Mouse (Mus musculus): ENCODE data around the gene Foxd3. TPM values are rescaled to one million over a fixed set of nuclear protein-coding genes. Genes with fewer than 3 reads are reported as not detected.

Foxd3 gene
- total RNA-seq, 2 experiments from 2014 or later = 0.84 to 1.7 TPM

GRCm38 (mm10) chr4:99660073-99660611 is 4.0 kb downstream of the Foxd3 start:
- TF ChIP-seq CTCF (IDR thresholded peaks at IDR 0.05) = no peak
- DNase-seq = no peak
- H3K27ac ChIP-seq = peak overlapping the region; percentile 56; the same call in 1 of the 2 replicates
- peak overlapping the region; percentile 51 for H3K4me3 ChIP-seq
- intact Hi-C loops (cut with DNase I) = loop anchor here (5.0 kb wide), 2 partner anchors 57 to 107 kb away; partner anchors contain the start of gene Alg6

- peak; percentile 75 for DNase-seq
- intact Hi-C loops (cut with DNase I) = loop anchor here (5.0 kb wide), 2 partner anchors 56 to 106 kb away; partner anchors contain the start of gene Alg6
- peak overlapping the region; percentile 51 for H3K4me3 ChIP-seq
- peak; percentile 79 for TF ChIP-seq CTCF (IDR thresholded peaks at IDR 0.05)
- no peak overlapping the region for H3K27ac ChIP-seq
Measured at GRCm38 (mm10) chr4:99660981-99661380, 4.9 kb downstream of the Foxd3 start.

GRCm38 (mm10) chr4:99661956-99662355 is 5.9 kb downstream of the Foxd3 start:
- Histone ChIP-seq H3K27ac (no peak overlapping the region), H3K4me3 (no peak overlapping the region)
- TF ChIP-seq CTCF (IDR thresholded peaks at IDR 0.05) = no peak
- DNase-seq = no peak
- intact Hi-C loops (cut with DNase I) = loop anchor here (5.0 kb wide), 2 partner anchors 55 to 105 kb away; partner anchors contain the start of gene Alg6

- intact Hi-C loops (cut with DNase I) = loop anchor here (5.0 kb wide), 2 partner anchors 55 to 105 kb away; partner anchors contain the start of gene Alg6
- H3K27ac ChIP-seq = no peak overlapping the region
- no peak for DNase-seq
- TF ChIP-seq CTCF (IDR thresholded peaks at IDR 0.05) = no peak
- H3K4me3 ChIP-seq = no peak overlapping the region
Measured at GRCm38 (mm10) chr4:99662431-99662830, 6.3 kb downstream of the Foxd3 start.

GRCm38 (mm10) chr4:99662841-99663567 is 6.9 kb downstream of the Foxd3 start:
- DNase-seq = peak; percentile 28
- no peak overlapping the region for H3K4me3 ChIP-seq
- no peak for TF ChIP-seq CTCF (IDR thresholded peaks at IDR 0.05)
- no peak overlapping the region for H3K27ac ChIP-seq
- intact Hi-C loops (cut with DNase I) = loop anchor here (5.0 kb wide), 2 partner anchors 54 to 104 kb away; partner anchors contain the start of gene Alg6

GRCm38 (mm10) chr4:99663710-99664109 is 7.6 kb downstream of the Foxd3 start:
- intact Hi-C loops (cut with DNase I) = loop anchor here (5.0 kb wide), 2 partner anchors 54 to 104 kb away; partner anchors contain the start of gene Alg6
- no peak overlapping the region for H3K4me3 ChIP-seq
- no peak for DNase-seq
- TF ChIP-seq CTCF (IDR thresholded peaks at IDR 0.05) = peak; percentile 9; the same call in 1 of the 2 replicates
- H3K27ac ChIP-seq = no peak overlapping the region

- no peak for TF ChIP-seq CTCF (IDR thresholded peaks at IDR 0.05)
- intact Hi-C loops (cut with DNase I) = no loop called here
- Histone ChIP-seq H3K4me3 (no peak overlapping the region), H3K27ac (no peak overlapping the region)
- no peak for DNase-seq
Measured at GRCm38 (mm10) chr4:99670203-99670851, 14.2 kb downstream of the Foxd3 start.

GRCm38 (mm10) chr4:99675191-99675590 is 19.1 kb downstream of the Foxd3 start:
- no peak overlapping the region for H3K4me3 ChIP-seq
- intact Hi-C loops (cut with DNase I) = no loop called here
- no peak for TF ChIP-seq CTCF (IDR thresholded peaks at IDR 0.05)

GRCm38 (mm10) chr4:99683941-99684340 is 27.8 kb downstream of the Foxd3 start:
- no peak for TF ChIP-seq CTCF (IDR thresholded peaks at IDR 0.05)
- H3K27ac ChIP-seq = peak overlapping the region; percentile 58
- intact Hi-C loops (cut with DNase I) = no loop called here
- peak; percentile 23 for DNase-seq
- no peak overlapping the region for H3K4me3 ChIP-seq

More at GRCm38 (mm10) chr4:99675191-99675590, 19.1 kb downstream of the Foxd3 start:
- no peak for DNase-seq
- H3K27ac ChIP-seq = no peak overlapping the region

- intact Hi-C loops (cut with DNase I) = no loop called here
- no peak for DNase-seq
- no peak for TF ChIP-seq CTCF (IDR thresholded peaks at IDR 0.05)
- H3K27ac ChIP-seq = no peak overlapping the region
- H3K4me3 ChIP-seq = no peak overlapping the region
Measured at GRCm38 (mm10) chr4:99686308-99686707, 30.2 kb downstream of the Foxd3 start.

Small RNAs within 50 kb of the gene (microRNA-seq; reads per million reads assigned to microRNA genes)
- not detected for gene Gm23366

Other genes starting within 250 kb of the Foxd3 start
- gene Alg6, start 59.4 kb downstream of the Foxd3 start, total RNA-seq (2021) = 1 to 10 TPM; 5.4 to 6.8 TPM
- 1 to 10 TPM; 1.1 to 1.6 TPM for gene Efcab7, start 172.9 kb downstream of the Foxd3 start, total RNA-seq (2021)

Measured in gastrocnemius, adult 2 months (tissue).